Mouse (Mus musculus): ENCODE results near the gene Prpf4. TPM values are rescaled to one million over a fixed set of nuclear protein-coding genes. Genes with fewer than 3 reads are reported as not detected.

The Prpf4 gene
- polyA plus RNA-seq, 1 experiment from 2014 or later = 9.6 TPM

GRCm38 (mm10) chr4:62460348-62460747, 51.8 kb downstream of the Prpf4 start:
- Histone ChIP-seq H3K4me2 (replicated peaks; ENCODE audit: low read depth, low read length) (no peak overlapping the region), H3K27ac (ENCODE audit: low read length) (no peak overlapping the region), H3K9me3 (ENCODE audit: low read length) (no peaks in the 10 kb centered on the region), H3K4me3 (ENCODE audit: low read depth, low read length) (no peak overlapping the region), H3K9ac (replicated peaks; ENCODE audit: low read depth) (no peak overlapping the region), H3K27me3 (replicated peaks; ENCODE audit: insufficient read depth, low read length) (no peaks in the 10 kb centered on the region), H3K4me1 (ENCODE audit: insufficient read depth, low read depth, low read length) (no peaks in the 10 kb centered on the region; the same call in none of the 2 replicates), H3K36me3 (ENCODE audit: insufficient read depth, low read length) (no peaks in the 10 kb centered on the region)
- WGBS = 90% methylated on average over 8 of the region's 8 CpGs
- TF ChIP-seq EP300 (IDR thresholded peaks at IDR 0.05) (no peak), CTCF (IDR thresholded peaks at IDR 0.05) (no peak)
- DNase-seq (ENCODE audit: low spot score) = no peak
- no peak for ATAC-seq

DNA sequence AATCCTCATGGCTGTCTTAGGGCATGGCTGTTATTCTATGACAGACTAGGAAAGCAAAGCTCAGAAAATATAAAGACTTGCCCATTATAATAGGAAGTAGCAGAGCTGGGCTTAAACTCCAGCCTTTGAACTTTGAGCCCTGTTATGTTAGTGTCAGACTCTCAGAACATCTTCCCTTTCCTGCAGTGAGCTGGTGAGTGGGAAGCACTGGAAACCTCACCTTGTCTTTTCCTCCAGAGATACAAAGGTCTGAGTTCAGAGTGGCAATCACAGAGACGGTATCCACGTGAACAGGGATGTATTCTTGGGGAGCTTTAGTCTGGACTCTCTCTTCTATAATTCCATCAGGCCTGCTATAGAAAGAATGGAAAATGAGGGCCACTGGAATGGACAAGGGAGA, 54.5 kb downstream of the Prpf4 start:
- no peak overlapping the region for H3K4me2 ChIP-seq (replicated peaks; ENCODE audit: low read depth, low read length)
- TF ChIP-seq EP300 (IDR thresholded peaks at IDR 0.05) = no peak
- no peak for TF ChIP-seq CTCF (IDR thresholded peaks at IDR 0.05)
- no peak overlapping the region for H3K4me3 ChIP-seq (ENCODE audit: low read depth, low read length)
- no peaks in the 10 kb centered on the region for H3K36me3 ChIP-seq (ENCODE audit: insufficient read depth, low read length)
- no peaks in the 10 kb centered on the region; the same call in 1 of the 2 replicates for H3K4me1 ChIP-seq (ENCODE audit: insufficient read depth, low read depth, low read length)
- H3K9me3 ChIP-seq (ENCODE audit: low read length) = no peaks in the 10 kb centered on the region
- WGBS = 78% methylated on average over 2 of the region's 2 CpGs
- H3K27ac ChIP-seq (ENCODE audit: low read length) = no peak overlapping the region
- no peaks in the 10 kb centered on the region for H3K27me3 ChIP-seq (replicated peaks; ENCODE audit: insufficient read depth, low read length)
- ATAC-seq (no peak), DNase-seq (ENCODE audit: low spot score) (no peak)
- H3K9ac ChIP-seq (replicated peaks; ENCODE audit: low read depth) = no peak overlapping the region

- Histone ChIP-seq H3K9me3 (ENCODE audit: low read length) (no peaks in the 10 kb centered on the region), H3K4me1 (ENCODE audit: insufficient read depth, low read depth, low read length) (no peaks in the 10 kb centered on the region; the same call in 1 of the 2 replicates), H3K27me3 (replicated peaks; ENCODE audit: insufficient read depth, low read length) (no peaks in the 10 kb centered on the region), H3K4me3 (ENCODE audit: low read depth, low read length) (no peak overlapping the region), H3K9ac (replicated peaks; ENCODE audit: low read depth) (no peak overlapping the region), H3K27ac (ENCODE audit: low read length) (no peak overlapping the region), H3K4me2 (replicated peaks; ENCODE audit: low read depth, low read length) (no peak overlapping the region), H3K36me3 (ENCODE audit: insufficient read depth, low read length) (no peaks in the 10 kb centered on the region)
- ATAC-seq = no peak
- 82% methylated on average over 1 of the region's 1 CpGs for WGBS
- TF ChIP-seq CTCF (IDR thresholded peaks at IDR 0.05) (peak; percentile 39), EP300 (IDR thresholded peaks at IDR 0.05) (no peak)
- no peak for DNase-seq (ENCODE audit: low spot score)
Measured at GRCm38 (mm10) chr4:62468158-62468557, 59.6 kb downstream of the Prpf4 start.

- Histone ChIP-seq H3K27ac (ENCODE audit: low read length) (no peak within 1 kb of the TSS), H3K27me3 (replicated peaks; ENCODE audit: insufficient read depth, low read length) (no peaks in the 10 kb centered on the region), H3K9ac (replicated peaks; ENCODE audit: low read depth) (no peak within 1 kb of the TSS), H3K4me3 (ENCODE audit: low read depth, low read length) (peak within 1 kb of the TSS; percentile 52), H3K4me1 (ENCODE audit: insufficient read depth, low read depth, low read length) (no peaks in the 10 kb centered on the region; the same call in 1 of the 2 replicates), H3K4me2 (replicated peaks; ENCODE audit: low read depth, low read length) (peak within 1 kb of the TSS; percentile 69), H3K9me3 (ENCODE audit: low read length) (no peaks in the 10 kb centered on the region), H3K36me3 (ENCODE audit: insufficient read depth, low read length) (no peaks in the 10 kb centered on the region)
- TF ChIP-seq EP300 (IDR thresholded peaks at IDR 0.05) (no peak), CTCF (IDR thresholded peaks at IDR 0.05) (no peak)
- WGBS = under 1% methylated on average over 27 of the region's 30 CpGs
- ATAC-seq (peak; percentile 91), DNase-seq (ENCODE audit: low spot score) (peak; percentile 70)
Measured at GRCm38 (mm10) chr4:62470598-62471051, 62.0 kb downstream of the Prpf4 start, which contains the start of gene Wdr31. Gene Wdr31, minus strand, starts transcription at chr4:62470896.

DNA sequence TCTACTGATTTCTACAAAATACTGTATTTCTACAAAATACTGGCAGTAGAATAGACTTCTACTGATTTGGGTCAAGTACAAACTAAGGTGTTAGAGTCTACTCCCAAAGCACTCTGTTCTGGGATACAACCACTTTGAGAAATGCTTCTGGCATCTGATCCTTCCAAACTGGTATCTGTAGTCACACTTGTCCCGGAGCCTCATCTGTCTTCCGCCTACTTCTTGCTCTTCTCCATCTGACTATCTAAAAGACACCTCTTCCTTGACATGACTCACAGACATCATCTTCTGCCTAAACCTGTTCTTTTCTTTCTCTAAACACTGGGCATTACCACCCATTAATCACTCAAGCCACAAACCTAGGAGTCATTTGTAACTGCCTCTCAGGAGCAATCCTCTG, 63.5 kb downstream of the Prpf4 start:
- ATAC-seq (no peak), DNase-seq (ENCODE audit: low spot score) (no peak)
- no peak overlapping the region for H3K9ac ChIP-seq (replicated peaks; ENCODE audit: low read depth)
- H3K27ac ChIP-seq (ENCODE audit: low read length) = no peak overlapping the region
- 97% methylated on average over 2 of the region's 2 CpGs for WGBS
- H3K9me3 ChIP-seq (ENCODE audit: low read length) = no peaks in the 10 kb centered on the region
- no peak overlapping the region for H3K4me3 ChIP-seq (ENCODE audit: low read depth, low read length)
- TF ChIP-seq CTCF (IDR thresholded peaks at IDR 0.05) (no peak), EP300 (IDR thresholded peaks at IDR 0.05) (no peak)
- H3K4me2 ChIP-seq (replicated peaks; ENCODE audit: low read depth, low read length) = no peak overlapping the region
- H3K36me3 ChIP-seq (ENCODE audit: insufficient read depth, low read length) = no peaks in the 10 kb centered on the region
- H3K27me3 ChIP-seq (replicated peaks; ENCODE audit: insufficient read depth, low read length) = no peaks in the 10 kb centered on the region
- no peaks in the 10 kb centered on the region; the same call in 1 of the 2 replicates for H3K4me1 ChIP-seq (ENCODE audit: insufficient read depth, low read depth, low read length)

DNA sequence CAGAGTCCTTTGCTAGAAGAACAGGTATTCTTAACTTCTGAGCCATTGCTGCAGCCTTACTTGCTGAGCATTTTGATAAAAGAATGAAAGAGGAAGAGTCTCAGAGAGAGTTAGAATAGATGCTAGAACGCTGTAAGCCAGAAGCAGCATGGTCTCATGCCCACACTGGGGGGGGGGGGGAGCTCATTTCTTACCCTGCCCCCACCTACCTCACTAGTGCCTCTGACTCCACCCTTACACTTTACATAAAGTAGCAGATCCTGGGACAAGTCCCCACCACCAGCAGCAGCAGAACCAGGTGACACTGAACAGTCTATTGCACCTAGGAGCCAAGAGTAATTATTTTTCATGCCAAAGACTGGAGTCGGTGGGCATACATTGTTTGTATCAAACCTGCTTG, 66.5 kb downstream of the Prpf4 start:
- WGBS = 45% methylated on average over 2 of the region's 2 CpGs
- H3K27ac ChIP-seq (ENCODE audit: low read length) = peak overlapping the region; percentile 48
- H3K9ac ChIP-seq (replicated peaks; ENCODE audit: low read depth) = no peak overlapping the region

GRCm38 (mm10) chr4:62475793-62476192, 67.2 kb downstream of the Prpf4 start:
- TF ChIP-seq CTCF (IDR thresholded peaks at IDR 0.05) = no peak
- TF ChIP-seq EP300 (IDR thresholded peaks at IDR 0.05) = 0 out of 2 replicates have a peak, but pooled peaks have one; percentile 13
- no peaks in the 10 kb centered on the region for H3K36me3 ChIP-seq (ENCODE audit: insufficient read depth, low read length)
- H3K9ac ChIP-seq (replicated peaks; ENCODE audit: low read depth) = no peak overlapping the region
- H3K9me3 ChIP-seq (ENCODE audit: low read length) = no peaks in the 10 kb centered on the region
- peak; percentile 67 for DNase-seq (ENCODE audit: low spot score)
- peak overlapping the region; percentile 48 for H3K27ac ChIP-seq (ENCODE audit: low read length)
- H3K4me1 ChIP-seq (ENCODE audit: insufficient read depth, low read depth, low read length) = no peaks in the 10 kb centered on the region
- 46% methylated on average over 6 of the region's 6 CpGs for WGBS
- H3K4me3 ChIP-seq (ENCODE audit: low read depth, low read length) = no peak overlapping the region
- no peaks in the 10 kb centered on the region for H3K27me3 ChIP-seq (replicated peaks; ENCODE audit: insufficient read depth, low read length)
- no peak for ATAC-seq
- H3K4me2 ChIP-seq (replicated peaks; ENCODE audit: low read depth, low read length) = no peak overlapping the region

More for the DNA sequence above, 66.5 kb downstream of the Prpf4 start:
- Histone ChIP-seq H3K4me2 (replicated peaks; ENCODE audit: low read depth, low read length) (no peak overlapping the region), H3K4me3 (ENCODE audit: low read depth, low read length) (no peak overlapping the region), H3K27me3 (replicated peaks; ENCODE audit: insufficient read depth, low read length) (no peaks in the 10 kb centered on the region), H3K4me1 (ENCODE audit: insufficient read depth, low read depth, low read length) (no peaks in the 10 kb centered on the region; the same call in 1 of the 2 replicates), H3K9me3 (ENCODE audit: low read length) (no peaks in the 10 kb centered on the region), H3K36me3 (ENCODE audit: insufficient read depth, low read length) (no peaks in the 10 kb centered on the region)
- no peak for DNase-seq (ENCODE audit: low spot score)
- no peak for TF ChIP-seq CTCF (IDR thresholded peaks at IDR 0.05)
- no peak for TF ChIP-seq EP300 (IDR thresholded peaks at IDR 0.05)
- no peak for ATAC-seq

Other genes with a start within 250 kb of the Prpf4 start
- gene Zfp37, start 177.8 kb upstream of the Prpf4 start, polyA plus RNA-seq (2015; fragmentation: Nextera tagmentation; extraction: Ambion mirVana) = 3.4 and 3.5 TPM in 2 replicates
- 25.5 and 29.0 TPM in 2 replicates for gene Slc31a2, start 146.2 kb upstream of the Prpf4 start, polyA plus RNA-seq (2015; fragmentation: Nextera tagmentation; extraction: Ambion mirVana)
- 23.2 and 23.6 TPM in 2 replicates for gene Fkbp15, start 48.2 kb upstream of the Prpf4 start, polyA plus RNA-seq (2015; fragmentation: Nextera tagmentation; extraction: Ambion mirVana)
- gene Slc31a1, start 48.1 kb upstream of the Prpf4 start, polyA plus RNA-seq (2015; fragmentation: Nextera tagmentation; extraction: Ambion mirVana) = 57.2 and 61.1 TPM in 2 replicates
- 91.6 and 94.2 TPM in 2 replicates for gene Cdc26, start 155 bp upstream of the Prpf4 start, polyA plus RNA-seq (2015; fragmentation: Nextera tagmentation; extraction: Ambion mirVana)
- gene Rnf183, start 26.5 kb downstream of the Prpf4 start, polyA plus RNA-seq (2015; fragmentation: Nextera tagmentation; extraction: Ambion mirVana) = 0.15 TPM in 1 of 2 replicates, not detected in the other
- gene Wdr31, start 62.1 kb downstream of the Prpf4 start, polyA plus RNA-seq (2015; fragmentation: Nextera tagmentation; extraction: Ambion mirVana) = 5.2 and 6.1 TPM in 2 replicates
- 26.8 and 33.0 TPM in 2 replicates for gene Bspry, start 71.3 kb downstream of the Prpf4 start, polyA plus RNA-seq (2015; fragmentation: Nextera tagmentation; extraction: Ambion mirVana)
- gene Hdhd3, start 94.7 kb downstream of the Prpf4 start, polyA plus RNA-seq (2015; fragmentation: Nextera tagmentation; extraction: Ambion mirVana) = 15.0 and 18.3 TPM in 2 replicates
- gene Alad, start 111.1 kb downstream of the Prpf4 start, polyA plus RNA-seq (2015; fragmentation: Nextera tagmentation; extraction: Ambion mirVana) = 110 and 111 TPM in 2 replicates
- gene Pole3, start 116.3 kb downstream of the Prpf4 start, polyA plus RNA-seq (2015; fragmentation: Nextera tagmentation; extraction: Ambion mirVana) = 32.8 and 35.6 TPM in 2 replicates
- 0.12 and 0.21 TPM in 2 replicates for gene 4933430I17Rik, start 116.6 kb downstream of the Prpf4 start, polyA plus RNA-seq (2015; fragmentation: Nextera tagmentation; extraction: Ambion mirVana)
- gene Rgs3, start 151.1 kb downstream of the Prpf4 start, polyA plus RNA-seq (2015; fragmentation: Nextera tagmentation; extraction: Ambion mirVana) = 63.7 and 69.0 TPM in 2 replicates